Mouse (Mus musculus) forebrain, embryonic 11.5 days (tissue): Measurements from ENCODE around the gene Sct. TPM values are rescaled to one million over a fixed set of nuclear protein-coding genes. Genes with fewer than 3 reads are reported as not detected.

Experiments used
- polyA plus RNA-seq: library from polyadenylated mRNA; unstranded; fragments of >200 nt; fragmentation: Nextera tagmentation; extraction: Ambion mirVana; gene quantifications from 2 replicates; pipeline ENCODE4 v1.2.1, GENCODE M21; 2014

Sct gene
- polyA plus RNA-seq, 1 experiment from 2014 or later: 2.5 TPM

Other genes starting within 250 kb of the Sct start
- 22.3 and 23.5 TPM in 2 replicates for gene B4galnt4, start 218.0 kb downstream of the Sct start, polyA plus RNA-seq
- 1.1 and 1.9 TPM in 2 replicates for gene Pkp3, start 200.9 kb downstream of the Sct start, polyA plus RNA-seq
- 1.2 and 1.8 TPM in 2 replicates for gene Sigirr, start 178.6 kb downstream of the Sct start, polyA plus RNA-seq
- gene Ano9, start 161.3 kb downstream of the Sct start, polyA plus RNA-seq: 0.21 and 0.39 TPM in 2 replicates
- gene Ptdss2, start 156.8 kb downstream of the Sct start, polyA plus RNA-seq: 70.9 and 75.3 TPM in 2 replicates
- 56.7 and 65.2 TPM in 2 replicates for gene Rnh1, start 106.3 kb downstream of the Sct start, polyA plus RNA-seq
- gene Hras, start 85.1 kb downstream of the Sct start, polyA plus RNA-seq: 87.5 and 116 TPM in 2 replicates
- gene Lrrc56, start 85.0 kb downstream of the Sct start, polyA plus RNA-seq: 14.0 and 16.1 TPM in 2 replicates
- 3.3 TPM in 2 replicates for gene Lmntd2, start 65.1 kb downstream of the Sct start, polyA plus RNA-seq
- gene Rassf7, start 63.3 kb downstream of the Sct start, polyA plus RNA-seq: 47.4 and 49.3 TPM in 2 replicates
- gene Phrf1, start 50.3 kb downstream of the Sct start, polyA plus RNA-seq: 99.6 and 102 TPM in 2 replicates
- gene Irf7, start 12.7 kb downstream of the Sct start, polyA plus RNA-seq: 0.57 and 1.2 TPM in 2 replicates
- not detected in 2 replicates for gene Cdhr5, start 2.3 kb downstream of the Sct start, polyA plus RNA-seq
- gene Drd4, start 12.9 kb upstream of the Sct start, polyA plus RNA-seq: 0.24 and 0.43 TPM in 2 replicates
- 74.2 and 80.8 TPM in 2 replicates for gene Deaf1, start 48.6 kb upstream of the Sct start, polyA plus RNA-seq
- gene Tmem80, start 48.6 kb upstream of the Sct start, polyA plus RNA-seq: 33.2 and 33.5 TPM in 2 replicates
- 2.5 and 3.3 TPM in 2 replicates for gene Eps8l2, start 59.7 kb upstream of the Sct start, polyA plus RNA-seq
- 384 and 400 TPM in 2 replicates for gene Taldo1, start 113.1 kb upstream of the Sct start, polyA plus RNA-seq
- gene Gatd1, start 135.0 kb upstream of the Sct start, polyA plus RNA-seq: 42.9 and 46.6 TPM in 2 replicates
- gene Cend1, start 150.4 kb upstream of the Sct start, polyA plus RNA-seq: 4.1 and 5.4 TPM in 2 replicates
- 43.2 and 46.0 TPM in 2 replicates for gene Slc25a22, start 158.8 kb upstream of the Sct start, polyA plus RNA-seq
- 22.3 TPM in 2 replicates for gene Pidd1, start 164.9 kb upstream of the Sct start, polyA plus RNA-seq
- 935 and 968 TPM in 2 replicates for gene Rplp2, start 168.2 kb upstream of the Sct start, polyA plus RNA-seq
- 16.9 and 17.9 TPM in 2 replicates for gene Pnpla2, start 176.1 kb upstream of the Sct start, polyA plus RNA-seq
- 3.6 and 5.9 TPM in 2 replicates for gene Cracr2b, start 182.0 kb upstream of the Sct start, polyA plus RNA-seq
- gene Cd151, start 188.3 kb upstream of the Sct start, polyA plus RNA-seq: 40.3 and 48.6 TPM in 2 replicates
- gene Polr2l, start 196.0 kb upstream of the Sct start, polyA plus RNA-seq: 73.9 and 78.5 TPM in 2 replicates
- 29.7 and 34.0 TPM in 2 replicates for gene Tspan4, start 196.1 kb upstream of the Sct start, polyA plus RNA-seq